Comparison of ENCODE assay signal across 29 mouse cellular contexts in the genomic region with DNA sequence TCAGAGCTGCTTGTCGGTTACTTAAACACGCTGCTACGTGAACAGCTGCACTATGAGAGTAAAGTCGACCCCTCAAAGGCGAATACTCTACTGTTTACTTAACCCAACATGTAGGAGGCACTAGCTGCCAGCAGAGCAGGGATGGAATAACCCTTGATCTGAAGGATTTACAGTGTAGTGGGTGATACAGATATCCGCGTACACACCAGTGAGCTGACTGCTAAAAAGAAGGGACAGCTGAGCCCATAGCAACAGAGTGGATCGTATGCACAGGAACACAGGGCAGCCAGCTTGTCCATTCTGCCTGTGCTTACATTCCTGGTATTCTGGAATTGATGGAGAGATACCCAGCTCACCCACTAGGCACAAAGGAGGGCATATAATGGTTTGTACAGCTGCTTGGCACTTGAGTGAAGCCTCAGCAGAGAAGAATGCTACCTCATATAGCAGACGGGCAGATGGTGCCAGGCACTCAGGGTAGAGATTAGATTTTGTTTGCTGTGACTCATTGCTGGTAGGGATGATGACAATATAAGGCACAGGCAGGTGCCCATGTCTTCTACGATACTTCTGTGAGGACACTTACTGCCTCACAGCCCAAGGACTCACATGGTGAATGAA. TPM values are rescaled to one million over a fixed set of nuclear protein-coding genes. Genes with fewer than 3 reads are reported as not detected.
DNase-seq lines count a peak whose midpoint lies in the region; ATAC-seq and TF ChIP-seq lines count a peak whose summit lies in the region.
"Had no signal": no experiment of that assay in that cellular context is flagged by ENCODE, and none has a peak within 500 bp of the region (broad histone marks: within the 10 kb centered on the region; RNA-seq: fewer than 3 reads in every experiment).

No protein-coding gene starts in this region.

- no peak for TF ChIP-seq POLR2A in thymus, adult 2 months (IDR thresholded peaks at IDR 0.05; ENCODE audit: control insufficient read depth, extremely low read depth, insufficient read depth, low read length, poor library complexity)

- no peaks in the 10 kb centered on the region for H3K27me3 ChIP-seq in kidney, embryonic 16.5 days (ENCODE audit: insufficient read depth, low read length)
- no peaks in the 10 kb centered on the region for H3K27me3 ChIP-seq in midbrain, embryonic 12.5 days
- no peaks in the 10 kb centered on the region for H3K27me3 ChIP-seq in midbrain, embryonic 14.5 days (ENCODE audit: control insufficient read depth, insufficient read depth, low read length)
- H3K27me3 ChIP-seq in stomach, postnatal 0 days (ENCODE audit: control insufficient read depth, insufficient read depth, low read length): no peaks in the 10 kb centered on the region
- no peaks in the 10 kb centered on the region for H3K27me3 ChIP-seq in thymus, adult 2 months (ENCODE audit: control insufficient read depth, insufficient read depth, low read length)
- H3K27me3 ChIP-seq: heart, embryonic 12.5 days; hindbrain, embryonic 13.5 days; neural tube, embryonic 12.5 days; Patski had no signal

- WGBS in kidney, embryonic 16.5 days: 32% methylated on average over 10 of the region's 10 CpGs
- 85% methylated on average over 10 of the region's 10 CpGs for WGBS in midbrain, embryonic 12.5 days
- 89% methylated on average over 10 of the region's 10 CpGs for WGBS in midbrain, embryonic 14.5 days
- 50% methylated on average over 10 of the region's 10 CpGs for WGBS in stomach, postnatal 0 days
- WGBS in thymus, adult 2 months: 96% methylated on average over 10 of the region's 10 CpGs

- H3K9ac ChIP-seq in kidney, embryonic 16.5 days (replicated peaks; ENCODE audit: low read length): no peak overlapping the region
- no peak overlapping the region for H3K9ac ChIP-seq in midbrain, embryonic 12.5 days (replicated peaks)
- no peak overlapping the region for H3K9ac ChIP-seq in midbrain, embryonic 14.5 days (replicated peaks; ENCODE audit: low read length)
- H3K9ac ChIP-seq in stomach, postnatal 0 days (ENCODE audit: low read length): no peak overlapping the region
- H3K9ac ChIP-seq: heart, embryonic 12.5 days; hindbrain, embryonic 13.5 days; neural tube, embryonic 12.5 days had no signal

- no peaks in the 10 kb centered on the region for H3K4me1 ChIP-seq in kidney, embryonic 16.5 days (ENCODE audit: insufficient read depth, low read length)
- no peaks in the 10 kb centered on the region for H3K4me1 ChIP-seq in midbrain, embryonic 12.5 days
- no peaks in the 10 kb centered on the region for H3K4me1 ChIP-seq in midbrain, embryonic 14.5 days (ENCODE audit: control insufficient read depth, insufficient read depth, low read length)
- no peaks in the 10 kb centered on the region for H3K4me1 ChIP-seq in stomach, postnatal 0 days (replicated peaks; ENCODE audit: control insufficient read depth, insufficient read depth)
- 0 out of 2 replicates have a peak, but pooled peaks cover 2% of the 10 kb centered on the region for H3K4me1 ChIP-seq in thymus, adult 2 months (replicated peaks; ENCODE audit: control insufficient read depth, insufficient read depth, low read length)
- H3K4me1 ChIP-seq: embryonic facial prominence, embryonic 10.5 days; forebrain, embryonic 10.5 days; heart, embryonic 12.5 days; hindbrain, embryonic 13.5 days; midbrain, embryonic 10.5 days; neural tube, embryonic 12.5 days had no signal

- no peak for TF ChIP-seq EP300 in stomach, postnatal 0 days (optimal IDR thresholded peaks at IDR 0.05)

- peaks cover 30% of the 10 kb centered on the region for H3K36me3 ChIP-seq in kidney, embryonic 16.5 days (ENCODE audit: insufficient read depth, low read length)
- H3K36me3 ChIP-seq in midbrain, embryonic 12.5 days: peaks cover 72% of the 10 kb centered on the region
- peaks cover 72% of the 10 kb centered on the region for H3K36me3 ChIP-seq in midbrain, embryonic 14.5 days (ENCODE audit: control insufficient read depth, insufficient read depth, low read length)
- H3K36me3 ChIP-seq in stomach, postnatal 0 days (ENCODE audit: control insufficient read depth, insufficient read depth, low read length): no peaks in the 10 kb centered on the region
- H3K36me3 ChIP-seq in thymus, adult 2 months (ENCODE audit: control insufficient read depth, insufficient read depth, low read length): peaks cover 10% of the 10 kb centered on the region; the same call in 1 of the 2 replicates

- no peak overlapping the region for H3K4me2 ChIP-seq in kidney, embryonic 16.5 days (replicated peaks; ENCODE audit: low read depth, low read length)
- no peak overlapping the region for H3K4me2 ChIP-seq in midbrain, embryonic 12.5 days (replicated peaks)
- no peak overlapping the region for H3K4me2 ChIP-seq in midbrain, embryonic 14.5 days (ENCODE audit: low read length)
- H3K4me2 ChIP-seq in stomach, postnatal 0 days (replicated peaks; ENCODE audit: low read depth): no peak overlapping the region
- H3K4me2 ChIP-seq: heart, embryonic 12.5 days; hindbrain, embryonic 13.5 days; neural tube, embryonic 12.5 days had no signal

- no peaks in the 10 kb centered on the region for H3K9me3 ChIP-seq in kidney, embryonic 16.5 days (ENCODE audit: low read length)
- no peaks in the 10 kb centered on the region for H3K9me3 ChIP-seq in midbrain, embryonic 12.5 days
- no peaks in the 10 kb centered on the region for H3K9me3 ChIP-seq in midbrain, embryonic 14.5 days (ENCODE audit: control insufficient read depth, low read length)
- no peaks in the 10 kb centered on the region for H3K9me3 ChIP-seq in stomach, postnatal 0 days (ENCODE audit: control insufficient read depth, low read length)
- H3K9me3 ChIP-seq: embryonic facial prominence, embryonic 10.5 days; forebrain, embryonic 10.5 days; heart, embryonic 12.5 days; hindbrain, embryonic 13.5 days; midbrain, embryonic 10.5 days; neural tube, embryonic 12.5 days had no signal

- no peak overlapping the region for H3K27ac ChIP-seq in kidney, embryonic 16.5 days (ENCODE audit: low read length)
- H3K27ac ChIP-seq in midbrain, embryonic 12.5 days (replicated peaks): no peak overlapping the region
- no peak overlapping the region for H3K27ac ChIP-seq in midbrain, embryonic 14.5 days (replicated peaks; ENCODE audit: low read depth, low read length)
- H3K27ac ChIP-seq in stomach, postnatal 0 days (replicated peaks): no peak overlapping the region
- no peak overlapping the region for H3K27ac ChIP-seq in thymus, adult 2 months (ENCODE audit: control insufficient read depth, insufficient read depth, low read length)
- H3K27ac ChIP-seq: embryonic facial prominence, embryonic 10.5 days; forebrain, embryonic 10.5 days; hindbrain, embryonic 13.5 days; layer of hippocampus, adult 2 months; midbrain, embryonic 10.5 days; neural tube, embryonic 12.5 days had no signal

- ATAC-seq in frontal cortex, adult (ENCODE audit: low TSS enrichment): peak; percentile 61
- peak; percentile 93 for ATAC-seq in kidney, embryonic 16.5 days (ENCODE audit: low FRiP score, low TSS enrichment)
- peak; percentile 44; the same call in 1 of the 2 replicates for ATAC-seq in midbrain, embryonic 12.5 days (ENCODE audit: low FRiP score, low read depth)
- no peak for ATAC-seq in midbrain, embryonic 14.5 days (ENCODE audit: low FRiP score, low TSS enrichment)
- ATAC-seq in stomach, postnatal 0 days (ENCODE audit: low FRiP score, low TSS enrichment): peak; percentile 45; the same call in 1 of the 2 replicates
- ATAC-seq: Patski had no signal

- no peak overlapping the region for H3K4me3 ChIP-seq in kidney, embryonic 16.5 days (ENCODE audit: low read length)
- H3K4me3 ChIP-seq in midbrain, embryonic 12.5 days: no peak overlapping the region
- no peak overlapping the region for H3K4me3 ChIP-seq in midbrain, embryonic 14.5 days (replicated peaks; ENCODE audit: low read depth, low read length)
- no peak overlapping the region for H3K4me3 ChIP-seq in stomach, postnatal 0 days (ENCODE audit: low read depth, low read length)
- H3K4me3 ChIP-seq in thymus, adult 2 months (ENCODE audit: control insufficient read depth, insufficient read depth, low read length): no peak overlapping the region
- H3K4me3 ChIP-seq: embryonic facial prominence, embryonic 10.5 days; forebrain, embryonic 10.5 days; heart, embryonic 12.5 days; hindbrain, embryonic 13.5 days; layer of hippocampus, adult 2 months; midbrain, embryonic 10.5 days; neural tube, embryonic 12.5 days had no signal

- no peak for TF ChIP-seq CTCF in stomach, postnatal 0 days (IDR thresholded peaks at IDR 0.05; ENCODE audit: low read depth)
- no peak for TF ChIP-seq CTCF in thymus, adult 2 months (IDR thresholded peaks at IDR 0.05; ENCODE audit: borderline replicate concordance, control insufficient read depth, extremely low read depth, insufficient read depth, low read length, poor library complexity)

- DNase-seq in frontal cortex, postnatal 25 days (ENCODE audit: low spot score in 2 of 2): no peak
- DNase-seq in kidney, postnatal 14 days: no peak
- no peak for DNase-seq in midbrain, embryonic 14.5 days
- no peak for DNase-seq in stomach, postnatal 0 days (ENCODE audit: low spot score)
- DNase-seq in thymus, adult 2 months: no peak
- DNase-seq: adrenal gland, adult 2 months; cerebellum, adult 11-12 months; cerebellum, postnatal 10 days; gastrocnemius, postnatal 10 days; heart, postnatal 14 days; kidney, adult 8-10 months; lung, adult 18-20 months; lung, postnatal 4 days; thymus, postnatal 36 days had no signal

RNA-seq across cellular contexts. Expression of a gene that starts 43.9 kb away (rescaled TPM):
- not detected in 2 replicates for polyA plus RNA-seq in kidney, embryonic 16.5 days (2015; fragmentation: Nextera tagmentation; extraction: Ambion mirVana)
- not detected in 2 replicates for polyA plus RNA-seq in midbrain, embryonic 12.5 days (2016; fragmentation: Nextera tagmentation; extraction: Ambion mirVana)
- polyA plus RNA-seq in midbrain, embryonic 14.5 days (2014; fragmentation: Nextera tagmentation; extraction: Ambion mirVana): not detected in 2 replicates
- not detected in 2 replicates for polyA plus RNA-seq in stomach, postnatal 0 days (2015; fragmentation: Nextera tagmentation; extraction: Ambion mirVana)
- polyA plus RNA-seq in thymus, adult 2 months (2012; rRNA removed): not detected in 2 replicates
- polyA plus RNA-seq: adrenal gland, adult 2 months; cortical plate, adult 2 months; embryonic facial prominence, embryonic 10.5 days; forebrain, embryonic 10.5 days; heart, embryonic 12.5 days; hindbrain, embryonic 13.5 days; limb, embryonic 11.5 days; liver, adult 2 months; midbrain, embryonic 10.5 days; neural tube, embryonic 12.5 days; Patski; spleen, adult 2 months had no signal

RNA-seq across cellular contexts. Expression of a gene that starts 53.3 kb away (rescaled TPM):
- polyA plus RNA-seq in kidney, embryonic 16.5 days (2015; fragmentation: Nextera tagmentation; extraction: Ambion mirVana): 3.8 and 4.2 TPM in 2 replicates
- polyA plus RNA-seq in midbrain, embryonic 12.5 days (2016; fragmentation: Nextera tagmentation; extraction: Ambion mirVana): 19.7 and 22.8 TPM in 2 replicates
- polyA plus RNA-seq in midbrain, embryonic 14.5 days (2014; fragmentation: Nextera tagmentation; extraction: Ambion mirVana): 3.5 and 6.4 TPM in 2 replicates
- 2.5 and 2.7 TPM in 2 replicates for polyA plus RNA-seq in stomach, postnatal 0 days (2015; fragmentation: Nextera tagmentation; extraction: Ambion mirVana)
- 8.7 and 8.8 TPM in 2 replicates for polyA plus RNA-seq in thymus, adult 2 months (2012; rRNA removed)
